Mouse (Mus musculus) liver, embryonic 16.5 days (tissue): Measurements from ENCODE around the gene Slit3. TPM values are rescaled to one million over a fixed set of nuclear protein-coding genes. Genes with fewer than 3 reads are reported as not detected.

Experiments used
- ATAC-seq: fragments of 200-750 bp; cut with Nextera tagmentation; 2 replicates; pipeline ENCODE4 v1.8.0; 2017; ENCODE audit warnings: low read depth, mild to moderate bottlenecking, moderate number of reproducible peaks, moderate library complexity
- H3K27ac ChIP-seq: fragments of 300-500 bp; sonication (generic); 2 replicates; pipeline ENCODE4 v1.5.1; 2014; ENCODE audit warnings: mild to moderate bottlenecking, low read length
- H3K27me3 ChIP-seq: fragments of 300-500 bp; sonication (generic); 2 replicates; pipeline ENCODE4 v1.6.1; 2014; ENCODE audit warnings: low read depth, low read length, mixed read lengths; ENCODE audit not compliant: control insufficient read depth, insufficient read depth
- H3K36me3 ChIP-seq: fragments of 300-500 bp; sonication (generic); 2 replicates; pipeline ENCODE4 v1.6.1; 2014; ENCODE audit warnings: mild to moderate bottlenecking; ENCODE audit not compliant: control insufficient read depth, insufficient read depth
- H3K4me1 ChIP-seq: fragments of 300-500 bp; sonication (generic); 2 replicates; pipeline ENCODE4 v1.6.1; 2014; ENCODE audit warnings: low read depth, low read length, mixed read lengths; ENCODE audit not compliant: control insufficient read depth
- H3K4me2 ChIP-seq: fragments of 300-500 bp; sonication (generic); 2 replicates; pipeline ENCODE4 v1.6.1; 2014; ENCODE audit warnings: low read depth, low read length, mixed read lengths
- H3K4me3 ChIP-seq: fragments of 300-500 bp; sonication (generic); 2 replicates; pipeline ENCODE4 v1.5.1; 2014; ENCODE audit warnings: low read depth, mild to moderate bottlenecking, low read length
- H3K9ac ChIP-seq: fragments of 300-500 bp; sonication (generic); 2 replicates; pipeline ENCODE4 v1.6.1; 2014; ENCODE audit warnings: low read depth, low read length
- H3K9me3 ChIP-seq: fragments of 300-500 bp; sonication (generic); replicated peaks from 2 replicates; pipeline ENCODE4 v1.6.1; 2016; ENCODE audit warnings: low read length; ENCODE audit not compliant: control insufficient read depth
- WGBS: fragments of 180-500 bp; shearing (Covaris S2); extraction: QIAGEN DNeasy Blood & Tissue Kit; methylation state at CpG from one replicate; pipeline ENCODE4 v1.1.7; 2014; ENCODE audit not compliant: insufficient replicate concordance; 5-methylcytosine and 5-hydroxymethylcytosine counted together
- polyA plus RNA-seq: library from polyadenylated mRNA; unstranded; fragments of >200 nt; fragmentation: Nextera tagmentation; extraction: Ambion mirVana; gene quantifications from 2 replicates; pipeline ENCODE4 v1.2.1, GENCODE M21; 2015

Gene Slit3
- polyA plus RNA-seq, 1 experiment from 2014 or later: 0.22 TPM

- Histone ChIP-seq H3K27me3 (no peaks in the 10 kb centered on the region), H3K27ac (no peak overlapping the region), H3K4me1 (no peaks in the 10 kb centered on the region), H3K4me3 (no peak overlapping the region), H3K36me3 (no peaks in the 10 kb centered on the region), H3K4me2 (no peak overlapping the region), H3K9me3 (no peaks in the 10 kb centered on the region), H3K9ac (no peak overlapping the region)
- ATAC-seq: no peak
- 50% methylated on average over 7 of the region's 7 CpGs for WGBS
These were observed 173.6 kb downstream of the Slit3 start for GRCm38 (mm10) chr11:35294670-35295069.

- H3K9ac ChIP-seq: no peak overlapping the region
- no peak overlapping the region for H3K4me2 ChIP-seq
- no peaks in the 10 kb centered on the region for H3K4me1 ChIP-seq
- no peaks in the 10 kb centered on the region for H3K27me3 ChIP-seq
- ATAC-seq: no peak
- no peaks in the 10 kb centered on the region for H3K36me3 ChIP-seq
- no peak overlapping the region for H3K27ac ChIP-seq
- 52% methylated on average over 3 of the region's 3 CpGs for WGBS
- no peaks in the 10 kb centered on the region for H3K9me3 ChIP-seq
- H3K4me3 ChIP-seq: no peak overlapping the region
These were observed 174.3 kb downstream of the Slit3 start for GRCm38 (mm10) chr11:35295162-35295799.

GRCm38 (mm10) chr11:35296803-35297202 is 175.8 kb downstream of the Slit3 start:
- no peaks in the 10 kb centered on the region for H3K36me3 ChIP-seq
- H3K4me1 ChIP-seq: no peaks in the 10 kb centered on the region
- no peaks in the 10 kb centered on the region for H3K27me3 ChIP-seq
- H3K9ac ChIP-seq: no peak overlapping the region
- H3K4me3 ChIP-seq: no peak overlapping the region
- no peak overlapping the region for H3K4me2 ChIP-seq
- no peaks in the 10 kb centered on the region for H3K9me3 ChIP-seq
- 72% methylated on average over 5 of the region's 5 CpGs for WGBS
- no peak overlapping the region for H3K27ac ChIP-seq
- ATAC-seq: no peak

GRCm38 (mm10) chr11:35297319-35297718 is 176.3 kb downstream of the Slit3 start:
- Histone ChIP-seq H3K9ac (no peak overlapping the region), H3K27me3 (no peaks in the 10 kb centered on the region), H3K4me1 (no peaks in the 10 kb centered on the region), H3K9me3 (no peaks in the 10 kb centered on the region), H3K4me3 (no peak overlapping the region), H3K36me3 (no peaks in the 10 kb centered on the region), H3K27ac (no peak overlapping the region), H3K4me2 (no peak overlapping the region)
- 26% methylated on average over 5 of the region's 5 CpGs for WGBS
- ATAC-seq: no peak

- Histone ChIP-seq H3K4me3 (no peak overlapping the region), H3K27me3 (no peaks in the 10 kb centered on the region), H3K36me3 (no peaks in the 10 kb centered on the region), H3K27ac (no peak overlapping the region), H3K4me2 (no peak overlapping the region), H3K4me1 (no peaks in the 10 kb centered on the region), H3K9ac (no peak overlapping the region), H3K9me3 (no peaks in the 10 kb centered on the region)
- WGBS: 50% methylated on average over 2 of the region's 2 CpGs
- no peak for ATAC-seq
These were observed 177.5 kb downstream of the Slit3 start for GRCm38 (mm10) chr11:35298526-35298925.

- no peaks in the 10 kb centered on the region for H3K4me1 ChIP-seq
- ATAC-seq: no peak
- H3K36me3 ChIP-seq: no peaks in the 10 kb centered on the region
- WGBS: 64% methylated on average over 7 of the region's 7 CpGs
- H3K9me3 ChIP-seq: no peaks in the 10 kb centered on the region
- no peak overlapping the region for H3K4me2 ChIP-seq
- H3K27ac ChIP-seq: no peak overlapping the region
- no peaks in the 10 kb centered on the region for H3K27me3 ChIP-seq
- no peak overlapping the region for H3K4me3 ChIP-seq
- no peak overlapping the region for H3K9ac ChIP-seq
These were observed 178.9 kb downstream of the Slit3 start for GRCm38 (mm10) chr11:35299857-35300375.

- ATAC-seq: no peak
- H3K4me1 ChIP-seq: no peaks in the 10 kb centered on the region
- H3K4me2 ChIP-seq: no peak overlapping the region
- no peaks in the 10 kb centered on the region for H3K27me3 ChIP-seq
- H3K9me3 ChIP-seq: no peaks in the 10 kb centered on the region
- 51% methylated on average over 5 of the region's 5 CpGs for WGBS
- no peak overlapping the region for H3K4me3 ChIP-seq
- no peaks in the 10 kb centered on the region for H3K36me3 ChIP-seq
- H3K9ac ChIP-seq: no peak overlapping the region
- no peak overlapping the region for H3K27ac ChIP-seq
These were observed 181.2 kb downstream of the Slit3 start for GRCm38 (mm10) chr11:35302272-35302671.

- H3K27ac ChIP-seq: no peak overlapping the region
- WGBS: 54% methylated on average over 8 of the region's 8 CpGs
- no peak for ATAC-seq
- H3K36me3 ChIP-seq: no peaks in the 10 kb centered on the region
- H3K4me1 ChIP-seq: no peaks in the 10 kb centered on the region
- H3K4me3 ChIP-seq: no peak overlapping the region
- H3K9ac ChIP-seq: no peak overlapping the region
- H3K9me3 ChIP-seq: no peaks in the 10 kb centered on the region
- no peaks in the 10 kb centered on the region for H3K27me3 ChIP-seq
- H3K4me2 ChIP-seq: no peak overlapping the region
These were observed 183.4 kb downstream of the Slit3 start for GRCm38 (mm10) chr11:35304216-35304975.

- no peaks in the 10 kb centered on the region for H3K27me3 ChIP-seq
- no peak overlapping the region for H3K27ac ChIP-seq
- WGBS: 52% methylated on average over 5 of the region's 5 CpGs
- no peaks in the 10 kb centered on the region for H3K36me3 ChIP-seq
- H3K9ac ChIP-seq: no peak overlapping the region
- H3K4me1 ChIP-seq: no peaks in the 10 kb centered on the region
- no peak for ATAC-seq
- no peak overlapping the region for H3K4me2 ChIP-seq
- no peak overlapping the region for H3K4me3 ChIP-seq
- no peaks in the 10 kb centered on the region for H3K9me3 ChIP-seq
These were observed 184.1 kb downstream of the Slit3 start for GRCm38 (mm10) chr11:35305111-35305510.
